8 mouse cellular contexts compared by ENCODE assay signal in the genomic region with DNA sequence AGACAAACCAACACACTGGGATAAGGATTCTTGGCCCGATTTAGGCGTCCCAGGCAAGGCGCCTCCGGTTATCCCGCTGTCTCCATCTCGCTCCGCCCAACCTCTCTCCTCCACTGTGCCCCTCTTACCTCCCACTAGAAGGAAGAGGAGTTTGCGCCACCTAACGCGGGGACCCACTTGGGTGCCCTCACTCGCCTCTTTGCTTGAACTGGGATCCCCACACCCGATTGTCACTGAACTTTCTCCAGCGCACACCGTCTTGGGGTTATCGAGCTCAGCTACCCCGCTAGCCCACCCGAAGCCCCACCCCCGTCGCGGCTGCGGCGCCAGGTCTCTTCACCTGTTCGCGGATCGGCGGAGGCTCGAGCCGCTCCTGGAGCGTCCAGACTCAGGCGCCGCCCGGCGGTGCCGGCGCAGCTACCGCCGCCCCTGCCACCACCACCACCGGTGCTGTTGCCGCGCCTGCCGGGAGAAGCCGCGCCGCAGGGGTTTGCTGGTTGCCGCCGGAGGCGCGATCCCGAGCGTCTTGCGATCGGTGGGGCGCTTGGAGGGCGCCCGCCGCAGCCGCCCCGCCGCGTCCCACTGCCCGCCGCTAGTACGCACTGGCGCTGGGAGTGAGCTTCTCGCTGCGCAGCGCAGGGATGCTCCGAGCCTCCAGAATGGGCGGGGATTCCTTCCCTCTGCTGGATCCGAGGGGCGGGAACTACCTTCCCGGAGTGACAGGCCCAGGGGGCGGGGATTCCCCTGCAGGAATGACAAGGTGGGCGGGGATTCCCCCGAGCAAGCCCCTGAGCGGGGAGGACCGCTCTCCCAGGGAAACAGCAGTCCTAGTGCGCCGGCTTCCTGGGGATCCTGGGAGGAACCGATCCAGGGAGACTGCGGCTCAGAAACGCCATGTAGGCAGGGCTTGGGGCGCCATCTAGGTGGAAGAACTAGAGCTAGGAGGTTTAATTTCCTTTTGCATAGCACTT. TPM values are rescaled to one million over a fixed set of nuclear protein-coding genes. Genes with fewer than 3 reads are reported as not detected.
DNase-seq lines count a peak whose midpoint lies in the region; ATAC-seq and TF ChIP-seq lines count a peak whose summit lies in the region.

A gene (minus strand): TSS at position 648 of the 971 bp plus-strand sequence.

- H3K9ac ChIP-seq in heart, embryonic 13.5 days, result peak within 1 kb of the TSS; percentile 85
- H3K9ac ChIP-seq in kidney, embryonic 16.5 days (replicated peaks; ENCODE audit: low read length), result peak within 1 kb of the TSS; percentile 65
- H3K9ac ChIP-seq in limb, embryonic 15.5 days, result peak within 1 kb of the TSS; percentile 35; the same call in 1 of the 2 replicates
- peak within 1 kb of the TSS; percentile 64 for H3K9ac ChIP-seq in midbrain, postnatal 0 days (replicated peaks; ENCODE audit: low read length, poor library complexity, severe bottlenecking)

- peak within 1 kb of the TSS; percentile 74 for H3K4me3 ChIP-seq in forebrain, embryonic 10.5 days
- peak within 1 kb of the TSS; percentile 75 for H3K4me3 ChIP-seq in heart, embryonic 13.5 days
- H3K4me3 ChIP-seq in kidney, embryonic 16.5 days (ENCODE audit: low read length), result peak within 1 kb of the TSS; percentile 62
- peak within 1 kb of the TSS; percentile 61 for H3K4me3 ChIP-seq in limb, embryonic 15.5 days
- peak within 1 kb of the TSS; percentile 66 for H3K4me3 ChIP-seq in midbrain, postnatal 0 days (ENCODE audit: low read depth, low read length)

- ATAC-seq in heart, embryonic 13.5 days (ENCODE audit: extremely low read depth, insufficient number of reproducible peaks, low FRiP score, low TSS enrichment), result peak; percentile 85
- ATAC-seq in kidney, embryonic 16.5 days (ENCODE audit: low FRiP score, low TSS enrichment), result peak; percentile 99
- ATAC-seq in limb, embryonic 15.5 days (ENCODE audit: insufficient number of reproducible peaks, low FRiP score, low TSS enrichment, low read depth), result peak; percentile 95
- ATAC-seq in midbrain, postnatal 0 days (ENCODE audit: low FRiP score), result peak; percentile 94

- H3K27me3 ChIP-seq in forebrain, embryonic 10.5 days (ENCODE audit: poor library complexity, severe bottlenecking), result peaks cover 51% of the 10 kb centered on the region
- H3K27me3 ChIP-seq in heart, embryonic 13.5 days (replicated peaks), result peaks cover 33% of the 10 kb centered on the region
- peaks cover 26% of the 10 kb centered on the region for H3K27me3 ChIP-seq in kidney, embryonic 16.5 days (ENCODE audit: insufficient read depth, low read length)
- H3K27me3 ChIP-seq in limb, embryonic 15.5 days, result peaks cover 20% of the 10 kb centered on the region
- no peaks in the 10 kb centered on the region for H3K27me3 ChIP-seq in midbrain, postnatal 0 days (ENCODE audit: insufficient read depth, low read length)
- H3K27me3 ChIP-seq in splenic B cell, adult 2 months (ENCODE audit: control insufficient read depth, insufficient read depth, low read length, poor library complexity, severe bottlenecking), result no peaks in the 10 kb centered on the region; the same call in 1 of the 2 replicates

- TF ChIP-seq CTCF in midbrain, postnatal 0 days (IDR thresholded peaks at IDR 0.05), result peak; percentile 71

- H3K9me3 ChIP-seq in forebrain, embryonic 10.5 days, result no peaks in the 10 kb centered on the region
- no peaks in the 10 kb centered on the region for H3K9me3 ChIP-seq in heart, embryonic 13.5 days
- H3K9me3 ChIP-seq in kidney, embryonic 16.5 days (ENCODE audit: low read length), result no peaks in the 10 kb centered on the region
- no peaks in the 10 kb centered on the region for H3K9me3 ChIP-seq in limb, embryonic 15.5 days
- H3K9me3 ChIP-seq in midbrain, postnatal 0 days (ENCODE audit: low read length), result no peaks in the 10 kb centered on the region

- peak within 1 kb of the TSS; percentile 80 for H3K27ac ChIP-seq in forebrain, embryonic 10.5 days
- H3K27ac ChIP-seq in heart, embryonic 13.5 days (replicated peaks), result peak within 1 kb of the TSS; percentile 82
- no peak within 1 kb of the TSS for H3K27ac ChIP-seq in kidney, embryonic 16.5 days (ENCODE audit: low read length)
- H3K27ac ChIP-seq in limb, embryonic 15.5 days, result peak within 1 kb of the TSS; percentile 29; the same call in 1 of the 2 replicates
- peak within 1 kb of the TSS; percentile 78 for H3K27ac ChIP-seq in midbrain, postnatal 0 days (ENCODE audit: low read depth, low read length)

- H3K4me1 ChIP-seq in forebrain, embryonic 10.5 days, result peaks cover 42% of the 10 kb centered on the region
- peaks cover 39% of the 10 kb centered on the region for H3K4me1 ChIP-seq in heart, embryonic 13.5 days
- H3K4me1 ChIP-seq in kidney, embryonic 16.5 days (ENCODE audit: insufficient read depth, low read length), result peaks cover 14% of the 10 kb centered on the region
- peaks cover 22% of the 10 kb centered on the region for H3K4me1 ChIP-seq in limb, embryonic 15.5 days
- peaks cover 6% of the 10 kb centered on the region for H3K4me1 ChIP-seq in midbrain, postnatal 0 days (ENCODE audit: insufficient read depth, low read length)

- H3K36me3 ChIP-seq in forebrain, embryonic 10.5 days (replicated peaks), result no peaks in the 10 kb centered on the region
- H3K36me3 ChIP-seq in heart, embryonic 13.5 days, result no peaks in the 10 kb centered on the region
- H3K36me3 ChIP-seq in kidney, embryonic 16.5 days (ENCODE audit: insufficient read depth, low read length), result no peaks in the 10 kb centered on the region
- no peaks in the 10 kb centered on the region for H3K36me3 ChIP-seq in limb, embryonic 15.5 days
- no peaks in the 10 kb centered on the region for H3K36me3 ChIP-seq in midbrain, postnatal 0 days (ENCODE audit: insufficient read depth, low read length)
- no peaks in the 10 kb centered on the region for H3K36me3 ChIP-seq in splenic B cell, adult 2 months (ENCODE audit: control insufficient read depth, insufficient read depth, low read length, poor library complexity, severe bottlenecking)

- H3K4me2 ChIP-seq in heart, embryonic 13.5 days, result peak within 1 kb of the TSS; percentile 79
- H3K4me2 ChIP-seq in kidney, embryonic 16.5 days (replicated peaks; ENCODE audit: low read depth, low read length), result peak within 1 kb of the TSS; percentile 93
- peak within 1 kb of the TSS; percentile 84 for H3K4me2 ChIP-seq in limb, embryonic 15.5 days
- peak within 1 kb of the TSS; percentile 66 for H3K4me2 ChIP-seq in midbrain, postnatal 0 days (ENCODE audit: low read depth, low read length, poor library complexity, severe bottlenecking)

- WGBS in forebrain, embryonic 10.5 days, result under 1% methylated on average over 83 of the region's 83 CpGs
- WGBS in heart, embryonic 13.5 days, result under 1% methylated on average over 83 of the region's 83 CpGs
- under 1% methylated on average over 82 of the region's 83 CpGs for WGBS in kidney, embryonic 16.5 days
- under 1% methylated on average over 82 of the region's 83 CpGs for whole genome bisulfite sequencing in limb, embryonic 15.5 days
- under 1% methylated on average over 59 of the region's 83 CpGs for WGBS in midbrain, postnatal 0 days

- DNase-seq in 416B (ENCODE audit: low read depth), result peak; percentile 91
- DNase-seq in c-Kit-positive CD71-positive TER-119-negative erythroid progenitor cells, embryonic 14.5 days (ENCODE audit: low read depth), result peak; percentile 55
- DNase-seq in forebrain, embryonic 10.5 days (ENCODE audit: extremely low spot score, low spot score), result peak; percentile 93
- peak; percentile 95 for DNase-seq in midbrain, postnatal 0 days (ENCODE audit: low spot score)
- DNase-seq in splenic B cell, adult 2 months (ENCODE audit: low read depth, low spot score), result peak; percentile 6

RNA-seq across cellular contexts. Expression of the gene that starts here (rescaled TPM):
- polyA plus RNA-seq in forebrain, embryonic 10.5 days (2016; fragmentation: Nextera tagmentation; extraction: Ambion mirVana), result 4.7 and 4.9 TPM in 2 replicates
- 11.9 and 14.5 TPM in 2 replicates for polyA plus RNA-seq in heart, embryonic 13.5 days (2015; fragmentation: Nextera tagmentation; extraction: Ambion mirVana)
- polyA plus RNA-seq in kidney, embryonic 16.5 days (2015; fragmentation: Nextera tagmentation; extraction: Ambion mirVana), result 29.0 and 35.6 TPM in 2 replicates
- 38.1 and 39.8 TPM in 2 replicates for polyA plus RNA-seq in limb, embryonic 15.5 days (2015; fragmentation: Nextera tagmentation; extraction: Ambion mirVana)
- 29.8 and 34.5 TPM in 2 replicates for total RNA-seq in midbrain, postnatal 0 days (2014; rRNA removed)
- polyA plus RNA-seq in midbrain, postnatal 0 days (2015; fragmentation: Nextera tagmentation; extraction: Ambion mirVana), result 12.4 and 15.8 TPM in 2 replicates

Comparison
In these comparisons a context has a peak if more than half of its experiments do, and no peak if none do; other contexts are left out.
1. DNase-seq: peak in every context shown above with its lines; median percentile 95 in midbrain, postnatal 0 days; 93 in forebrain, embryonic 10.5 days; 91 in 416B; 55 in c-Kit-positive CD71-positive TER-119-negative erythroid progenitor cells, embryonic 14.5 days; 6 in splenic B cell, adult 2 months.
2. H3K9ac ChIP-seq: peak in every context shown above with its lines; median percentile 85 in heart, embryonic 13.5 days; 65 in kidney, embryonic 16.5 days; 64 in midbrain, postnatal 0 days; 35 in limb, embryonic 15.5 days.